Mouse (Mus musculus): ENCODE data around the gene Ppm1d.

Ppm1d gene

DNA sequence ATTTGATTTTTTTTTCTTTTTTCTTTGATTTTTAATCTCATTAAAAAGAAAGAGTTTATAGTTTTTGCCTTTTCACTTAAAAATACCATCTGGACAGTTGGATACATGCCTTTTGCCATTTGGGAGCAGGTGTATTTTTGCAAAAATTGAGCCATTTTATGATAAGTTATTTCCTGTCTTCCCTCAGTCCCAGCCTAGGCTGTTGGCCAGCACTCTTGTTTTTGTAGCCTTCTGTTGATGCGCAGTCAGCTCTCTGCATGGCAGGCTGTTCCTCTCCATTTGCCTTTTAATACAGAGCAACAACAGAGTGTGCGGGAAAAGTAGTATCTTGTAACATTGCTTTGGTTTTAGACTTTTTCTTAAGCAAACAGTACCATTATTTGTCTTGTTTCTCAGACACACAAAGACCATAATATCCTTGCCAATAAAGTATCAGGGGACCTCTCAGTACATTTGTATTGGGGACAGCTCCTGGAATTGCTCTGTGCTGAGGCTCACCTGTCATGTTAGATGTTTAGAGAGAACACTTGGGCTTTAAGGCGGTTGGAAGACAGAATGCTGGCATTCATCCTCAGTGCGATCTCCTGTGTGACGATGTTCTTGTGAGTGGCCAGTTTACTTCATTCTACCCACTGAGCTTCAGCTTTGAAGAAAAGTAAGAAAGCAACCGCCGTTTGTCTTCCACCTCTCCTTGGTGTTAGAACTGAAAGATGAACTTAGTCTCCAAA, 18.3 kb downstream of the Ppm1d start:
- DNase-seq (ENCODE audit: low spot score in 2 of 2) = no peak

DNA sequence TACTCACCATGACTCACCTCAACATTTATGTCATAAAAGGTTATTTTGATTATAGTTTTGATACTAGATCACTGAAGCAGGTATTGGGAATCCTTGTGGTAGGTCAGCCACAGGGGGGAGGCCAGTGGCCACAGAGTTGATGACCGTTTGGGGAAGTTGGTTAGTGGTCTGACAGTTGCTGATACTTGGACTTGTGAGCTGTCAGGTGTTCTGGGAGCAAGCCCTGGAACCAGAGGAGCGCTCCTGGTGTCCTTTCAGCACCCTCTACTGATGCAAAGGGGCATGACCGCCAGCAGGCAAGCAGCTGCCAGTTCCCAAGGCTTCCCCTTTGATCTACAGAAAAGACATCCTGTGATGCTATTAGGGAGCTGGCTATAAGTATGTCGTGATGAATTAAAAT, 23.7 kb downstream of the Ppm1d start:
- no peak for DNase-seq (ENCODE audit: low spot score in 2 of 2)

DNA sequence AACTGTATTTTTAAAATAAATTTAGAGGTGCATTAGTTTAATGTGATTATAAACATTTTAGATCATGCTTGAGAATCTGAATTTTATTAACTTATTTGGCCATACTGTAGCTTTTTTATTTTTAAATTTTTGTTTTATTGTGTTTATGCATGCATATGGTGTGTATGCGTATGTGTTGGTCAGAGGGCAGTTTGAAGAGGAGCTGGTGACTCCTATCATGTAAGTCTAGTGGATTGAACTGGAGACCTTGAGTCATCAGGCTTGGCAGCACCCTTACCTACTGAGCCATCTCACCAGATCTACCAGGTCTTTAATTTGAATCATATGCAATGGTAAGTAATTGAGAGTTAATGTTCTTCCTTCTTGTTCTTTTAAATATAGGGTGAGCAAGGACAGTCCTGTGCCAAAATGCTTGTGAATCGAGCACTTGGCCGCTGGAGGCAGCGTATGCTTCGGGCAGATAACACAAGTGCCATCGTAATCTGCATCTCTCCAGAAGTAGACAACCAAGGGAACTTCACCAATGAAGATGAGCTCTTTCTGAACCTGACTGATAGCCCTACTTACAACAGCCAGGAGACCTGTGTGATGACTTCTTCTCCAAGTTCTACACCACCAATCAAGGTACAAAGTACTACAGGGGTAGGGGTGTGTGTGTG, 28.3 kb downstream of the Ppm1d start:
- no peak for DNase-seq (ENCODE audit: low spot score in 2 of 2)

DNA sequence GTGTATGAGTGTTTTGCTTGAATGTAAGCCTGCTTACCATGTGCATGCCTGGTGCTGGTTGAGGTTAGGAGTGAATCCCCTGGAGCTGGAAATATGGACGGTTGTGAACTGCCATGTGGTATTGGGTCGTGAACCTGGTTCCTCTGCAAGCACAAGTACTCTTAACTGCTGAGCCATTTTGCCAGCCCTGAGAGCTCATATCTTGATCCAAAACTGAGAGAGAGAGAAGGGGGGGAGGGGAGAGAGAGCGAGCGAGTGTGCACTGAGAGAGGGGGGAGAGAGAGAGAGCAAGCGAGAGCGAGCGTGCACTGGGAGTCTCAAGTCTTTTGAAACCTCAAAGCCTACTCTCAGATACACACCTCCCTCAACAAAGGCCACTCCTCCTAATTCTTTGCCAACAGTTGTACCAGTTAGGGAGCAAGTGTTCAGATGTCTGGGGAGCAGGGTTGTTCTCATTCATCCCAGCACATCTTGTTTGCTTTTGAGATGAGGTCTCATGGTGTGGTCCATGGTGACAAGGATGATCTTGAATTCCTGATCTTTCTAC, 29.1 kb downstream of the Ppm1d start:
- DNase-seq (ENCODE audit: low spot score in 2 of 2) = no peak

DNA sequence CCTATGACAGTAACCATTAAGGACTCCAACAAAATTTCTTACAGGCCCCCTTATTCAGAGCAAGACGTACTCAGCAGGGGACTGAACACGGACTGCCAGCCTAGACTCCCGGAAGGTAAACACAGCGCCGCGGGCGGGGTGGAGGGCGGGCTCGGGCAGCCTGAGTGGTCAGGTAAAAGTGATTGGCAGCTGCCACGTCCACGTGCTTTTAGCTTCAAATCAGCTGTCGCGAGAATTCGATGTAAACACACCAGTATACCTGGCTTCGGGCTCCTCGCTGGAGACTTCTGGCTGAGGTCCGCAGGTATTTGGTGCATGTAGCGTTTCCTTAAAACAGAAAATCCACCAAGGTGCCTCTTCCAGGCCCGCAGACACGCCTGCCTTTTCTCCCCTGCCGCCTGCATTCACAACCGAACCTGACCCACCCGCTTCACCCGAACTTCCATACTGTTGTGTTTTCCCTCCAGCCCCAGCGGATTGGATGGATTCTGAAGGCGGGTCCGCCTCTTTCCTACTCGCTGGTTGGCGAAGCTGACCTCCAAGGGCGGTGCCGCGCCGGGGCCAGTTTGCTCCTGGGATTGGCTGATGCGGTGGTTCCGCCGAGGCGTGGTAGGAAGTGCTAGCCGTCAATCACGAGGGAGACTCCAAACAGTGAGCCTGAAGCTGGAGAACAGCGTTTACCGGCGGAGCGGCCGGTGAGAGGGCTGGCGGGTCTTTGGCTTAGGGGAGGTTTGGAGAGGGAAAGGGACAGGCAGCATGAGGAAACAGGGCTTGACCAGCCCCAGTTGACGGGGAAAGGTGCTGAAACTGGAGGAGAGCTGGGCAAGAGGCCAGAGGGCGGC, 41.7 kb downstream of the Ppm1d start, which contains the start of gene Bcas3:
TSS of gene Bcas3 (plus strand) at position 629 of the 842 bp plus-strand sequence.
- DNase-seq (ENCODE audit: low spot score in 2 of 2) = peak; percentile 97 to 98

DNA sequence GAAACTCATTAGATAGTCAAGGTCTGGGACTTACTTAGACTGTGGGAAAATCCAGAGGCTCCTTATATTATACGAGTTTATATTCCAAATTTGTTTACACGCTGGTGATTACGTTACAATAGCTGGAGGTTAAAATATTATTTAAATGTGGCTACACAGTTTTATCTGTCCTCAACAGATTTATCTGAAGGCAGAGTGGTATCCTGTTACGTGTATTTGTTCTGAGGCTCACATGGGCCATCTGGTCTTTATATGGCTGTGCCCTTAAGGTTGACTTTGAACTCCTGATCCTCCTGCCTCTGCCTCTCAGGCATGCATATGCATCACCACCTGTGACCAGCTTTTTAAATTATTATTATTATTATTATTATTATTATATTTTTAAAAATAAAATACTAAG, 42.8 kb downstream of the Ppm1d start:
- DNase-seq (ENCODE audit: low spot score in 2 of 2) = no peak

DNA sequence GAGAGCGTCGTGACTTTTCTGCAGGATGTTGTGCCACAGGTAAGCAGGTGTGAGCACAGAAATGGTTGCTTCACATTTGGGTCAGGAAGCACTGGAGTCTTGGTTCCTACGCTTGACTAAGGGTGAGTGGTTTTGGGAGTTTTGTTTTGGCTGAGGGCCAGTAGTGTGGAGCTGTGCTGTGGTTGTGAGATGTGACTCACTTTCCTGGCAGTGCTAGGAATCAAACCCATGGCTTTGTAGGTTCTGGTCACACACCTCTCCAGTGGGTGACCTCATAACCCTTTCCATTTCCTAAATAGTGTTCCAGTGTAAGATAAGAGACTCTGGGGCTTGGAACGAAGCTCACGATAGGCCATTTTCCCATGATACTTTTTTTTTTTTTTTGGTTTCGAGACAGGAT, 48.6 kb downstream of the Ppm1d start:
- DNase-seq (ENCODE audit: low spot score in 2 of 2) = no peak

DNA sequence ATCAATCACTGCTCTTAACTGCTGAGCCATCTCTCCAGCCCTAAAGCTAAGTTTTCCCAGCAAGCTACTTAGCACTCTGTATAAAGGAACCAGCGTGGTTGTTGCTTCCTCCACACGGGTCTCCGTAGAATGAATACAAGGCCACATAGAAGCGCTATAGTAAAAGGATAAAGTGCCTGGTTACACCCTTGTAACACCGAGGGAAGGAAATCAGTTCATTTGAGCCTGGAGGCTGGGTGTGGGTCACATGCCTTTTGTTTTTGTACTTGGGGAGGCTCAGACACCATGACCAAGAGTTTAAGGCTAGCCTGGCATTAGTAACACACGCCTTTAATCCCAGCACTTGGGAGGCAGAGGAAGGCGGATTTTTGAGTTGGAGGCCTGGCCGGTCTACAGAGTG, 50.6 kb downstream of the Ppm1d start:
- DNase-seq (ENCODE audit: low spot score in 2 of 2) = no peak

DNA sequence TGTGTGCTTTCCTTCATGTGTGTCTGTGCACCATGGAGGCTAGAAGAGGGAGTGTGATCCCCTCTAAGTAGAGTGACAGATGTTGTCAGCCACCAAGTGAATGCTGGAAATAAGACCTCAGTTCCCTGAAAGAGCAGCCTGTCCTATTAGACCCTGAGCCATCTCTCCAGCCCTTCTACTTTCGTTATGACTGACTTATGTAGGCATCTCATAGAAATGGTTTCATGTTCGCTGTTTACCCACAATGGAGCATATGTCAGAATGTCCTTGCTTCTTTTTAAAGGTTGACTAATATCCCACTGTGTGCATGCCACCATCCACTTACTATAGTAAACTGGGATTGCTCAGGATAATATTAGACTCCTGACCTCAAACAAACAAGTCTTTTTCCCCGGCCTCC, 55.1 kb downstream of the Ppm1d start:
- DNase-seq (ENCODE audit: low spot score in 2 of 2) = no peak

DNA sequence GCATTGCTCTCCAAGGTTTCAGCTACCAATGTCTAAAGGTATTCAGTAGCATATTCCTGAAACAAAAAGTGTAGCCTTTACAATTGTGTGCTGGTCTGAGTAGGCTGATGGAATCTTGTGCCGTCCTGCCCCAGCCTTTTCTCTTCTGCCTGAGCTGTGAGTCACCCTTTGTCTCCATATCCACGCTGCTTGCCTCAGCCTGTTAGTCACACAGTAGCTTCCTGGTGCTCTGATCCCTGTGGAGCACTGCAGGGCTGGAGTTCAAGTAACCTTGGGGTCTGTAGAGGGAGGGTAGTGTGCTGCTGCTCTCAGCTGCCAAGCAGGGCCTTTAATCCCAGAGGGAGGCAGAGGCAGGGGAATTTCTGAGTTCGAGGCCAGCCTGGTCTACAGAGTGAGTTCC, 56.8 kb downstream of the Ppm1d start:
- DNase-seq (ENCODE audit: low spot score in 2 of 2) = no peak

DNA sequence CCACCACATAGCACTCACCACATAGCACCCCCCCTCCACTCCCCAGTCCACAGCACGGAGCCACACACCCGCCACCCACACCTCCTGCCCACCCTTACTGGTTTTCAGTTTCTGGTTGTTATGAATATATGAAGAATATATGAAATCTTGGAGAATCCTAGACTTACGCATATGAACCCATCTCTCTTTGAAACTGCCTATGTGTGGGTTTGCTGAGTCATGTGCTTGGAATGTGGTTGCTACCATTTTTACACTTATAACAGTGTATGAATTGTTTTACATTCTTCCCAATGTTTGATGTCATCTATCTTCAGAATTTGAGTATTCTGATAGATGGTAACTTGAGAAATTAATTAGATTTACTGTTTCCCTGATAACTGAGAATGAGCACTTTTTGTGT, 68.0 kb downstream of the Ppm1d start:
- DNase-seq (ENCODE audit: low spot score in 2 of 2) = no peak

DNA sequence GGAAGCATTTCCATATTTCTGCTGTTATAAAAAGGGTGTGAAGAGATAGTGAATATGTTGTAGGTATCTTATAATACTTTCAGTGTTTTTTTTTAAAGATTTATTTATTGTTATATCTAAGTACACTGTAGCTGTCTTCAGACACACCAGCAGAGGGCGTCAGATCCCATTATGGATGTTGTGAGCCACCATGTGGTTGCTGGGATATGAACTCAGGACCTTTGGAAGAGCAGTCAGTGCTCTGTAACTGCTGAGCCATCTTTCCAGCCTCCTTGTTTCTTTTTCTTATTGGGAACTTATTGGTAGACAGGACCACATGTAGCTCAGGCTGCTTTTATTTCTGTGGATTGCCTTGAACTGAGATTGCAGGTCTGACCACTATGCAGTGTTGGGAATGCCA, 69.0 kb downstream of the Ppm1d start:
- DNase-seq (ENCODE audit: low spot score in 2 of 2) = no peak

DNA sequence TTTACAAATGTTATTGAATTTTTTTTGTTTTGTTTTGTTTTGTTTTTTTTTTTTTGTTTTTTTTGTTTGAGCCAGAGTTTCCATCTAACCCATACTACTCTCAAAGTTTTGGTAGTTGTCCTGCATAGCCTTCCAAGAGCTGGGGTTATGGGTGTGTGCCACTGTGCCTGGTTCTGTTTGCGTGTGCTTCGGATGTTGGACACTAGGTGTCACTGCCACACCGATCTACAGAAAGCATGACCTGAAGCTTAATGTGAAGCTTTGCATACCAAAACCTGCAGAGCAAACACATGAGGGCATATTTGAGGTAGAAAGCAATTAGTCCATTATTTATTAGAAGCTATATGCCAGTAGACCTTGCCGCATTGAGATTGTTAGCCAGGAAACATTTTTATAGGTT, 71.0 kb downstream of the Ppm1d start:
- peak; percentile 43 to 61 for DNase-seq (ENCODE audit: low spot score in 2 of 2)

DNA sequence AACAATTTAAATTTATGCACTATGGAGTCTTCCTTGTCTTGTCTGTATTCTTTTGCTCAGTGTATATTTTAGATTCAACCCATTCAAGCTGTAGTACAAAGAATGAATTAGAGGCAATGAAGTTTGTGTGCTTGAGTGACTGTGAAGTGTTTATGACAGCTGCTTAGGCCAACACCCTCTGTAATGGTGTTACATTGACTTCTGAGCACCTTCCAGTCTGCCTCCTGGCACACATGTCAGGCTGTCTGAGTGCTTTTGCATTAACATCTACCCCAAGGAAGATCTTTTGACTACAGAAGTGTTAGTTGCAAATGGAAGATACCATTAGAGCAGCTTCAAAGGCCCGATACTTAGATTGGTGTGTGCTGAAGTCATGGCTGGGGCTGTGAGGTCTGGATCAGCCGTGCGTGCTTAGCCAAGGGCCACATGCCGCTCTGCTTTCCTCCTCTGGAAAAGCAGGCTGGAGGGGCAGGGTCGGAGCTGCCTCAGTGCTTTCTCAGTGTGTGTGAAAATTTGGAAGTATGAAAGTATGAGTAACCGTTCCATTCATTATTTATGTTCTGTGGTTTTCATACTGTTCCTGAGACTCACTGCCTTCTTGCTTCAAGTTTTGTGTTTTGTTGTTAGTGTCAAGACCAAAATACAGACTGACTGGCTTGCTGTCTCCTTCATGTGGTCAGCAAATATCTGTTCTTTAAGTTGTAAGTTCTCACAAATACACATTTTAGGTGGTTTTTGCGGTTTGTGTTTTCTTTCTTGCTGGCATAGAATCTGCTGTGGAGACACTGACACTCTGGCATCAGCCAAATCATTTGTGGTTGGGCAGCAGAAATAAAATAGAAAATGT, 73.2 kb downstream of the Ppm1d start:
- DNase-seq (ENCODE audit: low spot score in 2 of 2) = no peak

DNA sequence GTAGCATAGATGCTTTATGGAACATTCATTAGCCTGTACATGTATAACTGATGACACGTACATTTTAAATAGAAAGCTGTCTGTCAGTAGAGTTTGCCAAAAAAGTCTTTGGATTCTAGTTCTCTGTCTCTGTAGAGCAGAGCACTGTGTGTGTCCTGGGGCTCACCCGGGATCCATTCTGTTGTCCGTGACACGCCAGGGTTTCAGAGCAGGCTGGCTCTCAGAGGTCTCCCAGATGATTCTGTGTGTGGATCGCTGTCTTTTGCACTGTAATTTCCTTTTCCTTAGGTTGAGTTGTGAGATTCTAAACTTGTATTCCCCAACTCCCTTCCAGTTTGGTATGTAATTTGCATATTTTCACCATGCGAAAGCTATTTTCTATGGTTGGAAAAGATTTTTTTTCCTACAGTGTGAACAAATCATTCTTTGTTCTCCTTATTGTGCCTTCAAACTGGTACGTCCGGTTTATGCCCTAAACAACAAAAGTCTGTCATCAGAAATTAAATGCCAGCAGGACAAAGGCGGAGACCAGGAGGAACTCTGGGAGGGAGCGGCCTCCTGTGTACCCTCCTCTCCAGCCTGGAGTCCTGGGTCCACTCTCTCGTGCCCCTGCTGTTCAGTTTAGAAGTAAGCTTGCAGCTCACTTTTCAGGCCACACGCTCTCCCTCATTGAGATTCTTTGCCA, 81.3 kb downstream of the Ppm1d start:
- no peak for DNase-seq (ENCODE audit: low spot score in 2 of 2)

DNA sequence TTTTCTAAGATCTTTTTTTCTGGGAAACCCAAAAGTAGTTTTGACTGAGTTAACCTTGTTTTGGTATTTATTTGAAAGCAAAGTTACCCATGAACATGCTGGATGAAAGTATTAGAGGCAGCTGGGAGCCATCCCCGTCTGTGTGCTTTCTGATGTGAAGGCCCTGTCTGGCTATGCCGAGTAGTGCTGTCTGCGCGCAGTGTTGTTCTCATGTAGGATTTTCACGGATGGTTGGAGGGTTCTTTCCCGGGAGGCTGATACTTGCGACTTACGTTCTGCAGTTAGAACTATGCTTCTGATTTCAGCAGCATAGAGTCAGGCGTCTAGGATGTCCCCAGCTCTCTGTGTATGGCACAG, 81.8 kb downstream of the Ppm1d start:
- DNase-seq (ENCODE audit: low spot score in 2 of 2) = no peak

DNA sequence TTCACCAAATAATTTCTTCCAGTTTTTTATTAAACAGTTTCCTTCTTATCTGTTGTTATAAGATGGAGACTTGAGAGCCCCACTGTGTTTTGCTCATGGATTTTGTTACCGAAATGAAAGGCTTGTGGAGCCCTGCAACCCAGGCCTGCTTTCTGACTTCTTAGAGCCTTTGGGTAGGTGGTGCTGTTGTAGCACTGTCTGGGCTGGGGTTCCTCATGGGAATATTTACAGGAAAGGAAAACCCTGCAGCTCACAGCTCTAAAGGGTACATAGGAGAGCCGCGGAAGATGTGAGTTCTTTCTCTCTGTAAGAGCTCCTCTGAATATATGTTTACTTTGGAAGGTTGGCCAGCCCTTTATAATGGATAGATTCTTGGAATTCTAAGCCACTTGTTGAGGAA, 82.9 kb downstream of the Ppm1d start:
- DNase-seq (ENCODE audit: low spot score in 2 of 2) = no peak

DNA sequence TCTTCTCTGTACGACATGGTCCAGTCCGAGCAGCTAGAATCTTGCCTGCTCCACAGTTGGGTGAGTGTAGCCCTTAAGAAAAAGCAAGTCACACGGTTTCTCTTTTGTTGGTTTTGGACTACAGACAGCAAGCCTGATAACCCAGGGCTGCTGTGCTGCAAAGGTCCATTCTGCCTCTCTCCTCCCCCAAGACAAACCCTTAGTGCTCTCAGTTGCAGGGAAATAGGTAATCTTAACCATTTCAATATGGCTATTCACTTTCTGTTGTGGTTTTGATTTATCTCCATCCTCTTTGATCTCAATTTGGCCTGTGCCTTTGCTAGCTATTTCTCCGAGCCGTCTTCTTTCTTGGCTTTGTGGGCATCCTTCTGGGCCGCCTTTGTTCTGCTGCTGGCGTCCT, 84.3 kb downstream of the Ppm1d start:
- DNase-seq (ENCODE audit: low spot score in 2 of 2) = no peak

All from frontal cortex, postnatal 25 days (tissue).